Mouse (Mus musculus): ENCODE results near the gene Rnf169.
"Not testable (repeated sequence)": the region's sequence is repeated elsewhere in the genome, so short reads cannot be mapped to it uniquely, and the experiment has no call there.

DNA sequence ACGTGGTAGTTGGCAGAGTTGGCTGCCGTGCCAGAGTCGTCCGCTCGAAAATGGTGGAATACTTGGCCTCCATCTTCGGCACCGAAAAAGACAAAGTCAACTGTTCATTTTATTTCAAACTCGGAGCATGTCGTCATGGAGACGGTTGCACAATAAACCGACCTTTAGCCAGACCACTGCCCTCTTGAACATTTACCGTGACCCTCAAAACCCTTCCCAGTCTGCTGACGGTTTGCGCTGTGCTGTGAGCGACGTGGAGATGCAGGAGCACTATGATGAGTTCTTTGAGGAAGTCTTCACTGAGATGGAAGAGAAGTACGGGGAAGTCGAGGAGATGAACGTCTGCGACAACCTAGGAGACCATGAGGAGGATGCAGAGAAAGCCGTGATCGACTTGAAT lies 35.2 kb downstream of the Rnf169 start:
- TF ChIP-seq POLR2A (IDR thresholded peaks at IDR 0.05; ENCODE audit: control insufficient read depth, low read depth, low read length); CTCF (IDR thresholded peaks at IDR 0.05; ENCODE audit: control insufficient read depth, insufficient read depth, insufficient replicate concordance, low read depth, low read length): not testable (repeated sequence)
